Mouse (Mus musculus) hindbrain, embryonic 14.5 days (tissue): ENCODE data around the gene Phf23. TPM values are rescaled to one million over a fixed set of nuclear protein-coding genes. Genes with fewer than 3 reads are reported as not detected.

ENCODE experiments used
- ATAC-seq: fragments of 200-750 bp; cut with Nextera tagmentation; 2 replicates; pipeline ENCODE4 v1.8.0; 2017; ENCODE audit warnings: moderate number of reproducible peaks, mild to moderate bottlenecking, moderate TSS enrichment, moderate library complexity; ENCODE audit not compliant: low FRiP score
- DNase-seq: peaks from one replicate; pipeline ENCODE4 v3.0.0-alpha.2; 2015; ENCODE audit warnings: low spot score
- H3K27ac ChIP-seq: fragments of 300-500 bp; sonication (generic); 2 replicates; pipeline ENCODE4 v1.5.1; 2014; ENCODE audit warnings: mild to moderate bottlenecking, moderate library complexity
- H3K27me3 ChIP-seq: fragments of 300-500 bp; sonication (generic); 2 replicates; pipeline ENCODE4 v1.6.1; 2014; ENCODE audit warnings: mild to moderate bottlenecking, low read length, mixed read lengths; ENCODE audit not compliant: control insufficient read depth, insufficient read depth
- H3K36me3 ChIP-seq: fragments of 300-500 bp; sonication (generic); replicated peaks from 2 replicates; pipeline ENCODE4 v1.6.1; 2014; ENCODE audit not compliant: control insufficient read depth, insufficient read depth
- H3K4me1 ChIP-seq: fragments of 300-500 bp; sonication (generic); replicated peaks from 2 replicates; pipeline ENCODE4 v1.6.1; 2014; ENCODE audit warnings: antibody characterized with exemption, low read length, mixed read lengths; ENCODE audit not compliant: control insufficient read depth, insufficient read depth
- H3K4me2 ChIP-seq: fragments of 300-500 bp; sonication (generic); replicated peaks from 2 replicates; pipeline ENCODE4 v1.6.1; 2014; ENCODE audit warnings: mild to moderate bottlenecking, moderate library complexity
- H3K4me3 ChIP-seq: fragments of 300-500 bp; sonication (generic); replicated peaks from 2 replicates; pipeline ENCODE4 v1.5.1; 2014; ENCODE audit warnings: mild to moderate bottlenecking, low read length
- H3K9ac ChIP-seq: fragments of 300-500 bp; sonication (generic); 2 replicates; pipeline ENCODE4 v1.6.1; 2014
- H3K9me3 ChIP-seq: fragments of 300-500 bp; sonication (generic); 2 replicates; pipeline ENCODE4 v1.6.1; 2016; ENCODE audit warnings: low read length; ENCODE audit not compliant: control insufficient read depth
- WGBS: fragments of 180-500 bp; shearing (Covaris S2); extraction: QIAGEN DNeasy Blood & Tissue Kit; methylation state at CpG from one replicate; pipeline ENCODE4 v1.1.7; 2014; 5-methylcytosine and 5-hydroxymethylcytosine counted together
- polyA plus RNA-seq: library from polyadenylated mRNA; unstranded; fragments of >200 nt; fragmentation: Nextera tagmentation; extraction: Ambion mirVana; gene quantifications from 2 replicates; pipeline ENCODE4 v1.2.1, GENCODE M21; 2014

Phf23 gene
- polyA plus RNA-seq, 1 experiment from 2014 or later = 38.0 TPM

DNA sequence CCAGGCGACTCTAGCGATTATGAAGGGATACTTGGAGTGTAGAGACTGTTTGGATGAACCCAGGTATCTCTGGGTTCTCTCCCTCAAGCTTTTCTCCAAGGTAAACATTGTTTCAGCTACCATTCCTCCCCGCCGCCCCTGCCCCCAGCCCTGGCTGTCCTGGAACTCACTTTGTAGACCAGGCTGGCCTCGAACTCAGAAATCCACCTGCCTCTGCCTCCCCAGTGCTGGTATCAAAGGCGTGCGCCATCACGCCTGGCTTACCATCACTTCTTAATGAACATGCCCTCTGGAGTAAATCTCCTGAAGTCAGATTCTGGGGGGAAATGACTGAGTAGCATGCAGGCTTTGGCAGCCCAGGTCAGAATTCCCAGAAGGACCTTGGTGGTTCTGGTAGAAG is 13.4 kb upstream of the Phf23 start, which contains the start of gene Elp5:
TSS of gene Elp5 (minus strand) at position 293 of the 400 bp plus-strand sequence.
- no peak for ATAC-seq
- peak within 1 kb of the TSS; percentile 100 for H3K4me3 ChIP-seq
- H3K36me3 ChIP-seq = peaks cover 41% of the 10 kb centered on the region
- no peaks in the 10 kb centered on the region for H3K9me3 ChIP-seq
- peak within 1 kb of the TSS; percentile 100 for H3K27ac ChIP-seq
- peak within 1 kb of the TSS; percentile 100 for H3K9ac ChIP-seq
- DNase-seq = no peak
- 63% methylated on average over 8 of the region's 8 CpGs for WGBS
- no peaks in the 10 kb centered on the region for H3K27me3 ChIP-seq
- H3K4me1 ChIP-seq = peaks cover 27% of the 10 kb centered on the region
- H3K4me2 ChIP-seq = peak within 1 kb of the TSS; percentile 72

GRCm38 (mm10) chr11:69982877-69983276 is 12.7 kb upstream of the Phf23 start:
- Histone ChIP-seq H3K4me2 (peak overlapping the region; percentile 72), H3K4me1 (peaks cover 27% of the 10 kb centered on the region), H3K9ac (peak overlapping the region; percentile 100), H3K27me3 (no peaks in the 10 kb centered on the region), H3K4me3 (peak overlapping the region; percentile 100; the same call in 1 of the 2 replicates), H3K9me3 (no peaks in the 10 kb centered on the region), H3K36me3 (peaks cover 43% of the 10 kb centered on the region), H3K27ac (no peak overlapping the region)
- WGBS = 50% methylated on average over 5 of the region's 5 CpGs
- ATAC-seq = no peak
- DNase-seq = no peak

- DNase-seq (no peak), ATAC-seq (no peak)
- peaks cover 48% of the 10 kb centered on the region for H3K36me3 ChIP-seq
- 0 out of 2 replicates have a peak overlapping the region, but pooled peaks have one; percentile 100 for H3K4me3 ChIP-seq
- H3K4me2 ChIP-seq = peak overlapping the region; percentile 72
- no peaks in the 10 kb centered on the region for H3K9me3 ChIP-seq
- peak overlapping the region; percentile 100; the same call in 1 of the 2 replicates for H3K9ac ChIP-seq
- 91% methylated on average over 4 of the region's 4 CpGs for WGBS
- H3K4me1 ChIP-seq = peaks cover 27% of the 10 kb centered on the region
- H3K27me3 ChIP-seq = no peaks in the 10 kb centered on the region
- H3K27ac ChIP-seq = no peak overlapping the region
These were observed 12.2 kb upstream of the Phf23 start for GRCm38 (mm10) chr11:69983377-69983776.

- Histone ChIP-seq H3K9ac (no peak overlapping the region), H3K27me3 (no peaks in the 10 kb centered on the region), H3K36me3 (peaks cover 58% of the 10 kb centered on the region), H3K4me1 (peaks cover 20% of the 10 kb centered on the region), H3K27ac (no peak overlapping the region), H3K4me3 (no peak overlapping the region), H3K4me2 (no peak overlapping the region), H3K9me3 (no peaks in the 10 kb centered on the region)
- 91% methylated on average over 8 of the region's 8 CpGs for WGBS
- ATAC-seq = no peak
- DNase-seq = no peak
These were observed 11.1 kb upstream of the Phf23 start for GRCm38 (mm10) chr11:69984431-69984830.

DNA sequence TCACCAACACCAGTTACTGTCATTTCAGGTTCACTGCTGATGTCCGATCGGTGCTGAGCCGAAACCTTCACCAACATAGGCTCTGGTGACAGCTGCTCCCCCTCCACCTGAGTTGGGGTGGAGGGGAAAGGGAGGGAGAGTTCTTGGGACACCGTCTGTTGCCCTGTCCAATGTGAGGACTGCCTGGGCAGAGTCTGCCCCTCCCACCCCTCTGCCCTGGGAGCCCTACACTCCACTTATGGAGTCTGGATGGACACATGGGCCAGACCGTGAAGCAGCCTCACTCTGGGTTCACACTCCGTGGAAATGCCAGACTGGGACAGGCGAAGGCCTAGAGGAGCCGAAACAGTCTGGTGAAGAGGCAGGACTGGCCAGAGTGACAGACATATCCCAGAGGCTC is 5.6 kb upstream of the Phf23 start:
- Histone ChIP-seq H3K36me3 (peaks cover 72% of the 10 kb centered on the region), H3K9me3 (no peaks in the 10 kb centered on the region), H3K4me2 (no peak overlapping the region), H3K27ac (no peak overlapping the region), H3K4me1 (peaks cover 9% of the 10 kb centered on the region), H3K9ac (no peak overlapping the region), H3K4me3 (no peak overlapping the region), H3K27me3 (no peaks in the 10 kb centered on the region)
- ATAC-seq (no peak), DNase-seq (no peak)
- WGBS = 96% methylated on average over 8 of the region's 8 CpGs

DNA sequence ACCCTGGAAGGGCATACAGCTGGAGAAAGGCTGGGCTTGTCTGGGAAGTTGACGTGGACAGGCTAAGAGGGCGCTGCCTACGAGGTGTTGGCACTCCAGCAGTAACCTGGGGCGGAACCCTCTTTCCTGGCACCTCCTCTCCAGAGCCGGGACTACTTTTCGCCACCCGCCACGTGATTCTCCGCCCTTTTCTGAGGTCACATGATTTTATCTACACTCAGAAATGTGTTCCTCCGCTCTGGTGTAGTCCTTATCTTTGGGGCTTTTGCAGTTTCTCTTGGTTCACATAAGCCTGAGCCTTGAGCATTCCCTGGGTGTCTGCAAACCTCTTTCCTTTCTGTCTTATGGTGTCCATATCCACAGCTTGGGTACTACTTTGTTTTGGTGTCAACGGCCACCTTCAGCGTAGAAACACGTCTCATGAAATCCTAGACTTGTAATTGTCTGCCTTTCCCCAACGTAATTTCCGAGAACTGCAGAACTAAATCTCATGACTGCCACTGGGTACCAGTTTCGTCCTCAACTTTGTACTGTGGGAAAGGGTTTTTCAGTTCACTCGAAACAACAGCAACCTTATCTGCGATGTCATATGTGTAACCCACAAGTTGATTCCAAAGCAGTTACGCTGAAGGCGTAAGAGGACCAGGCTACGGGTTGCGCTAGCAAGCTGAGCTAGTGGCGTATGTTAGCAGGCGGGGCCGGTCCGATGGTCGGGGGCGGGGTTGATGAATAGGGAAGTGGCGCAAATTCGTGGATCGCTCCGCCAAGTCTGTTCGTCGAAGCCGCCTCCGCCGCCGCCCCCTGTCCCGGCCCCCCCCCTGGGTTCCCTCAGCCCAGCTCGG is 4.5 kb upstream of the Phf23 start, which contains the start of gene Gabarap:
TSS of gene Gabarap (plus strand) at position 294 of the 842 bp plus-strand sequence.
- Histone ChIP-seq H3K9ac (peak within 1 kb of the TSS; percentile 91), H3K4me1 (peaks cover 9% of the 10 kb centered on the region), H3K36me3 (peaks cover 62% of the 10 kb centered on the region), H3K27me3 (no peaks in the 10 kb centered on the region), H3K4me2 (peak within 1 kb of the TSS; percentile 70), H3K9me3 (no peaks in the 10 kb centered on the region), H3K27ac (peak within 1 kb of the TSS; percentile 92), H3K4me3 (peak within 1 kb of the TSS; percentile 78)
- DNase-seq (peak; percentile 98), ATAC-seq (peak; percentile 68)
- WGBS = under 1% methylated on average over 40 of the region's 40 CpGs

- peak overlapping the region; percentile 91 for H3K9ac ChIP-seq
- no peaks in the 10 kb centered on the region for H3K9me3 ChIP-seq
- H3K27me3 ChIP-seq = no peaks in the 10 kb centered on the region
- H3K36me3 ChIP-seq = peaks cover 56% of the 10 kb centered on the region
- H3K27ac ChIP-seq = peak overlapping the region; percentile 92
- ATAC-seq (peak; percentile 13; the same call in 1 of the 2 replicates), DNase-seq (no peak)
- peaks cover 9% of the 10 kb centered on the region for H3K4me1 ChIP-seq
- peak overlapping the region; percentile 70 for H3K4me2 ChIP-seq
- peak overlapping the region; percentile 78 for H3K4me3 ChIP-seq
- under 1% methylated on average over 15 of the region's 15 CpGs for WGBS
These were observed 3.9 kb upstream of the Phf23 start for GRCm38 (mm10) chr11:69991711-69992110.

- ATAC-seq (no peak), DNase-seq (no peak)
- no peaks in the 10 kb centered on the region for H3K27me3 ChIP-seq
- peak overlapping the region; percentile 70 for H3K4me2 ChIP-seq
- H3K4me3 ChIP-seq = peak overlapping the region; percentile 78
- no peak overlapping the region for H3K27ac ChIP-seq
- H3K9me3 ChIP-seq = no peaks in the 10 kb centered on the region
- peaks cover 11% of the 10 kb centered on the region for H3K4me1 ChIP-seq
- peaks cover 49% of the 10 kb centered on the region for H3K36me3 ChIP-seq
- H3K9ac ChIP-seq = peak overlapping the region; percentile 91
- WGBS = 88% methylated on average over 10 of the region's 10 CpGs
These were observed 3.2 kb upstream of the Phf23 start for GRCm38 (mm10) chr11:69992396-69992795.

GRCm38 (mm10) chr11:69992932-69993331 is 2.6 kb upstream of the Phf23 start:
- peak overlapping the region; percentile 91; the same call in 1 of the 2 replicates for H3K9ac ChIP-seq
- peaks cover 17% of the 10 kb centered on the region for H3K4me1 ChIP-seq
- no peaks in the 10 kb centered on the region for H3K9me3 ChIP-seq
- H3K36me3 ChIP-seq = peaks cover 46% of the 10 kb centered on the region
- DNase-seq (no peak), ATAC-seq (no peak)
- H3K27ac ChIP-seq = no peak overlapping the region
- no peaks in the 10 kb centered on the region for H3K27me3 ChIP-seq
- WGBS = 95% methylated on average over 3 of the region's 3 CpGs
- H3K4me3 ChIP-seq = peak overlapping the region; percentile 78
- H3K4me2 ChIP-seq = peak overlapping the region; percentile 70
